Mouse (Mus musculus) liver, postnatal 0 days (tissue): ENCODE measurements around the gene Sytl1. TPM values are rescaled to one million over a fixed set of nuclear protein-coding genes. Genes with fewer than 3 reads are reported as not detected.
A peak's percentile ranks its signal among the peaks of the same experiment; 100 is the strongest.

Source experiments
- ATAC-seq: fragments of 200-750 bp; cut with Nextera tagmentation; 2 replicates; pipeline ENCODE4 v1.8.0; 2017; ENCODE audit warnings: mild to moderate bottlenecking, moderate library complexity
- DNase-seq: peaks from one replicate; pipeline ENCODE4 v3.0.0-alpha.2; 2016
- H3K27ac ChIP-seq: fragments of 300-500 bp; sonication (generic); 2 replicates; pipeline ENCODE4 v1.5.1; 2014; ENCODE audit warnings: antibody characterized with exemption, moderate library complexity, mild to moderate bottlenecking, low read depth
- H3K27me3 ChIP-seq: fragments of 300-500 bp; sonication (generic); 2 replicates; pipeline ENCODE4 v1.6.1; 2014; ENCODE audit warnings: low read length, control low read depth, mixed read lengths; ENCODE audit not compliant: insufficient read depth
- H3K36me3 ChIP-seq: fragments of 300-500 bp; sonication (generic); replicated peaks from 2 replicates; pipeline ENCODE4 v1.6.1; 2014; ENCODE audit warnings: mild to moderate bottlenecking, control low read depth, low read length, moderate library complexity, mixed read lengths; ENCODE audit not compliant: insufficient read depth
- H3K4me1 ChIP-seq: fragments of 300-500 bp; sonication (generic); 2 replicates; pipeline ENCODE4 v1.6.1; 2014; ENCODE audit warnings: antibody characterized with exemption, mild to moderate bottlenecking, control low read depth; ENCODE audit not compliant: insufficient read depth
- H3K4me2 ChIP-seq: fragments of 300-500 bp; sonication (generic); 2 replicates; pipeline ENCODE4 v1.6.1; 2014; ENCODE audit warnings: low read depth, mild to moderate bottlenecking, low read length, moderate library complexity, mixed read lengths
- H3K4me3 ChIP-seq: fragments of 300-500 bp; sonication (generic); 2 replicates; pipeline ENCODE4 v1.5.1; 2014; ENCODE audit warnings: low read depth, low read length
- H3K9ac ChIP-seq: fragments of 300-500 bp; sonication (generic); replicated peaks from 2 replicates; pipeline ENCODE4 v1.6.1; 2014; ENCODE audit warnings: mild to moderate bottlenecking, moderate library complexity
- H3K9me3 ChIP-seq: fragments of 300-500 bp; sonication (generic); 2 replicates; pipeline ENCODE4 v1.6.1; 2016; ENCODE audit warnings: mild to moderate bottlenecking, control low read depth, low read length, mixed read lengths
- CTCF ChIP-seq: sonication (generic); IDR thresholded peaks from 2 replicates; pipeline ENCODE4 v1.5.1; 2016; ENCODE audit warnings: antibody characterized with exemption, low read depth
- EP300 ChIP-seq: IDR thresholded peaks from 2 replicates; pipeline ENCODE4 v1.6.1; 2016; ENCODE audit warnings: antibody characterized with exemption, low read depth, mild to moderate bottlenecking
- WGBS: fragments of 180-500 bp; shearing (Covaris S2); extraction: QIAGEN DNeasy Blood & Tissue Kit; methylation state at CpG from one replicate; pipeline ENCODE4 v1.1.7; 2014; ENCODE audit not compliant: insufficient replicate concordance; 5-methylcytosine and 5-hydroxymethylcytosine counted together
- polyA plus RNA-seq: library from polyadenylated mRNA; unstranded; fragments of >200 nt; fragmentation: Nextera tagmentation; extraction: Ambion mirVana; gene quantifications from 2 replicates; pipeline ENCODE4 v1.2.1, GENCODE M21; 2015

The Sytl1 gene
- polyA plus RNA-seq, 1 experiment from 2014 or later = 1.3 TPM

GRCm38 (mm10) chr4:133229582-133229981 is 33.3 kb downstream of the Sytl1 start:
- no peaks in the 10 kb centered on the region; the same call in 1 of the 2 replicates for H3K4me1 ChIP-seq
- H3K9me3 ChIP-seq = no peaks in the 10 kb centered on the region
- DNase-seq (no peak), ATAC-seq (no peak)
- no peak overlapping the region for H3K9ac ChIP-seq
- H3K27ac ChIP-seq = no peak overlapping the region
- no peaks in the 10 kb centered on the region for H3K27me3 ChIP-seq
- H3K36me3 ChIP-seq = no peaks in the 10 kb centered on the region
- H3K4me3 ChIP-seq = no peak overlapping the region
- 76% methylated on average over 8 of the region's 8 CpGs for WGBS
- no peak overlapping the region for H3K4me2 ChIP-seq
- no peak for TF ChIP-seq CTCF
- TF ChIP-seq EP300 = no peak

GRCm38 (mm10) chr4:133227636-133228035 is 35.3 kb downstream of the Sytl1 start:
- Histone ChIP-seq H3K27ac (no peak overlapping the region), H3K9me3 (no peaks in the 10 kb centered on the region), H3K36me3 (no peaks in the 10 kb centered on the region), H3K9ac (no peak overlapping the region), H3K4me2 (no peak overlapping the region), H3K4me1 (no peaks in the 10 kb centered on the region), H3K27me3 (no peaks in the 10 kb centered on the region), H3K4me3 (no peak overlapping the region)
- TF ChIP-seq CTCF = no peak
- no peak for TF ChIP-seq EP300
- no peak for ATAC-seq
- WGBS = 53% methylated on average over 8 of the region's 8 CpGs
- no peak for DNase-seq

- H3K4me1 ChIP-seq = no peaks in the 10 kb centered on the region
- H3K36me3 ChIP-seq = no peaks in the 10 kb centered on the region
- no peak overlapping the region for H3K9ac ChIP-seq
- no peak overlapping the region for H3K4me3 ChIP-seq
- 74% methylated on average over 10 of the region's 10 CpGs for WGBS
- TF ChIP-seq CTCF (no peak), EP300 (no peak)
- DNase-seq (no peak), ATAC-seq (no peak)
- peaks cover 14% of the 10 kb centered on the region; the same call in 1 of the 2 replicates for H3K27me3 ChIP-seq
- H3K9me3 ChIP-seq = no peaks in the 10 kb centered on the region
- H3K4me2 ChIP-seq = no peak overlapping the region
- no peak overlapping the region for H3K27ac ChIP-seq
Observed at GRCm38 (mm10) chr4:133226073-133226472, 36.8 kb downstream of the Sytl1 start.

- ATAC-seq (no peak), DNase-seq (no peak)
- Histone ChIP-seq H3K4me2 (no peak overlapping the region), H3K9me3 (no peaks in the 10 kb centered on the region), H3K4me3 (no peak overlapping the region), H3K27ac (no peak overlapping the region), H3K9ac (no peak overlapping the region), H3K36me3 (no peaks in the 10 kb centered on the region), H3K27me3 (peaks cover 14% of the 10 kb centered on the region; the same call in 1 of the 2 replicates), H3K4me1 (no peaks in the 10 kb centered on the region)
- 63% methylated on average over 4 of the region's 5 CpGs for WGBS
- TF ChIP-seq CTCF (no peak), EP300 (no peak)
Observed at GRCm38 (mm10) chr4:133223875-133224274, 39.0 kb downstream of the Sytl1 start.

- H3K27me3 ChIP-seq = peaks cover 17% of the 10 kb centered on the region; the same call in 1 of the 2 replicates
- no peak overlapping the region for H3K27ac ChIP-seq
- no peaks in the 10 kb centered on the region for H3K36me3 ChIP-seq
- H3K9me3 ChIP-seq = no peaks in the 10 kb centered on the region
- ATAC-seq = no peak
- H3K9ac ChIP-seq = no peak overlapping the region
- no peak for DNase-seq
- WGBS = 71% methylated on average over 8 of the region's 8 CpGs
- H3K4me3 ChIP-seq = no peak overlapping the region
- no peak for TF ChIP-seq CTCF
- no peak for TF ChIP-seq EP300
- no peaks in the 10 kb centered on the region for H3K4me1 ChIP-seq
- no peak overlapping the region for H3K4me2 ChIP-seq
Observed at GRCm38 (mm10) chr4:133221701-133222100, 41.2 kb downstream of the Sytl1 start.

GRCm38 (mm10) chr4:133220656-133221055 is 42.3 kb downstream of the Sytl1 start:
- Histone ChIP-seq H3K4me2 (peak overlapping the region; percentile 54), H3K27me3 (peaks cover 17% of the 10 kb centered on the region; the same call in 1 of the 2 replicates), H3K4me1 (no peaks in the 10 kb centered on the region), H3K9me3 (no peaks in the 10 kb centered on the region), H3K4me3 (peak overlapping the region; percentile 14), H3K36me3 (no peaks in the 10 kb centered on the region), H3K9ac (0 out of 2 replicates have a peak overlapping the region, but pooled peaks have one; percentile 31), H3K27ac (no peak overlapping the region)
- TF ChIP-seq CTCF (no peak), EP300 (no peak)
- 7% methylated on average over 25 of the region's 25 CpGs for WGBS
- DNase-seq = peak; percentile 70
- ATAC-seq = peak; percentile 44; the same call in 1 of the 2 replicates

- Histone ChIP-seq H3K4me2 (no peak overlapping the region), H3K27ac (no peak overlapping the region), H3K4me1 (no peaks in the 10 kb centered on the region), H3K36me3 (no peaks in the 10 kb centered on the region), H3K9me3 (no peaks in the 10 kb centered on the region), H3K4me3 (no peak overlapping the region), H3K9ac (no peak overlapping the region), H3K27me3 (peaks cover 22% of the 10 kb centered on the region; the same call in 1 of the 2 replicates)
- DNase-seq (no peak), ATAC-seq (no peak)
- no peak for TF ChIP-seq EP300
- TF ChIP-seq CTCF = no peak
- WGBS = 61% methylated on average over 3 of the region's 3 CpGs
Observed at GRCm38 (mm10) chr4:133218745-133219144, 44.2 kb downstream of the Sytl1 start.
